Mouse (Mus musculus) frontal cortex, postnatal 25 days (tissue): Measurements from ENCODE around the gene Cacna1c.
"Not testable (repeated sequence)": the region's sequence is repeated elsewhere in the genome, so short reads cannot be mapped to it uniquely, and the experiment has no call there.

Experiments
- DNase-seq, 2 experiments: peaks; one replicate each; pipeline ENCODE4 v3.0.0; 2022; ENCODE audit warnings: low spot score in 2 of 2

Cacna1c gene

GRCm38 (mm10) chr6:118594833-118595680 lies 601.2 kb downstream of the Cacna1c start:
- no peak for DNase-seq

GRCm38 (mm10) chr6:118594070-118594469 lies 602.1 kb downstream of the Cacna1c start:
- no peak for DNase-seq

GRCm38 (mm10) chr6:118593377-118594061 lies 602.7 kb downstream of the Cacna1c start:
- no peak for DNase-seq

- no peak for DNase-seq
These were observed 603.4 kb downstream of the Cacna1c start for GRCm38 (mm10) chr6:118592662-118593376.

- DNase-seq = not testable (repeated sequence)
These were observed 617.5 kb downstream of the Cacna1c start for GRCm38 (mm10) chr6:118578741-118579140.

GRCm38 (mm10) chr6:118574351-118574750 lies 621.9 kb downstream of the Cacna1c start:
- DNase-seq = no peak

GRCm38 (mm10) chr6:118567816-118568215 lies 628.4 kb downstream of the Cacna1c start:
- DNase-seq = no peak

GRCm38 (mm10) chr6:118561745-118562609 lies 634.2 kb downstream of the Cacna1c start, which contains the start of gene Ankrd26:
Gene Ankrd26, minus strand, starts transcription at chr6:118562226.
- DNase-seq = peak; percentile 79 to 88

- DNase-seq = no peak
These were observed 635.0 kb downstream of the Cacna1c start for GRCm38 (mm10) chr6:118561225-118561624.

GRCm38 (mm10) chr6:118538627-118539026 lies 657.6 kb downstream of the Cacna1c start:
- no peak for DNase-seq
